Mouse (Mus musculus): ENCODE measurements at regions not wholly inside any gene's neighbourhood (a gene's known extent, or its start where the extent isn't known, plus 50 kb on each side); places are given as distances from the start of the nearest gene placed in this dataset.

GRCm38 (mm10) chr1:26909926-26910665 lies 222.8 kb upstream of the 4931408C20Rik start:
- DNase-seq: no peak

- peak; percentile 13 to 20 for DNase-seq
These were observed 215.0 kb upstream of the 4931408C20Rik start for GRCm38 (mm10) chr1:26902306-26902705.

- no peak for DNase-seq
These were observed 170.2 kb upstream of the 4931408C20Rik start for GRCm38 (mm10) chr1:26857433-26857832.

- no peak for DNase-seq
These were observed 166.5 kb upstream of the 4931408C20Rik start for GRCm38 (mm10) chr1:26853802-26854201.

- DNase-seq: no peak
These were observed 122.0 kb upstream of the 4931408C20Rik start for GRCm38 (mm10) chr1:26809259-26809658.

GRCm38 (mm10) chr1:26765076-26765475 lies 77.8 kb upstream of the 4931408C20Rik start:
- peak; percentile 5 to 12 for DNase-seq
